ENCODE assay signal across 11 mouse cellular contexts in the genomic region with DNA sequence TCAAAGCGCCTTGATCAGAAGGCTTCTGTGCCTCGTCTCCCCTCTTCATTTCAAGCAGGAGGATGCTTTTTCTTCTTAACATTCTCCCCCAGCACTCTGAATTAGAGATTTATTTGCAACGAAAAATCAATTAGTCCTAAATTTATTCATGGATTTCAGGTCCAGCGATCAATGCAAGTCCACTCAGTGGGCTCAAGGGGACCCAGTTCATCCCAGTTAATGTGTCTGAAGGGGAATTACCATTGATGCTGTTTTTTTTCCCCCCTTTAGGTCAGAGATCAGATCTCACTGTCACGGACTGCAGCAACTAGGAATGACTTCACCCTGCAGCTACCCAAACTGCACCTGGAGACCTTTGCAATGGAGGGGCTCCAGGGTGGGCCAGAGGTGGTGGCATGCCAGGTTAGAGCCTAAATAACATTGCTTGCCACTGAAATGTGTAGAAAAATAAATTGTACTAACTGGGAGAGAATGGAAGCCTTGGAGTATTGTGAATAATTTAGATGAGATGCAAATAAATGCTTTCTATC.
DNase-seq lines count a peak whose midpoint lies in the region; ATAC-seq and TF ChIP-seq lines count a peak whose summit lies in the region.
"Had no signal": no experiment of that assay in that cellular context is flagged by ENCODE, and none has a peak within 500 bp of the region (broad histone marks: within the 10 kb centered on the region; RNA-seq: fewer than 3 reads in every experiment).

No protein-coding gene starts in this region.

- ATAC-seq in lung, embryonic 14.5 days (ENCODE audit: insufficient read depth), result no peak
- ATAC-seq in lung, postnatal 0 days, result no peak
- ATAC-seq in forebrain, embryonic 16.5 days, result no peak
- no peak for ATAC-seq in limb, embryonic 14.5 days (ENCODE audit: low FRiP score, low read depth)
- 0 out of 2 replicates have a peak, but pooled peaks have one; percentile 23 for ATAC-seq in neural tube, embryonic 13.5 days (ENCODE audit: low read depth)
- ATAC-seq in cerebellum, adult (ENCODE audit: insufficient number of reproducible peaks, low FRiP score, low TSS enrichment), result no peak
- ATAC-seq: inflammation-experienced regulatory T-cells, adult 6 months had no signal

- no peak overlapping the region for H3K9ac ChIP-seq in lung, embryonic 14.5 days
- no peak overlapping the region for H3K9ac ChIP-seq in lung, postnatal 0 days (replicated peaks; ENCODE audit: low read depth)
- H3K9ac ChIP-seq in forebrain, embryonic 16.5 days (replicated peaks; ENCODE audit: low read depth, low read length), result 0 out of 2 replicates have a peak overlapping the region, but pooled peaks have one; percentile 17
- no peak overlapping the region for H3K9ac ChIP-seq in limb, embryonic 14.5 days (ENCODE audit: low read depth, low read length, severe bottlenecking)
- no peak overlapping the region for H3K9ac ChIP-seq in neural tube, embryonic 13.5 days
- H3K9ac ChIP-seq: heart, embryonic 13.5 days had no signal

- TF ChIP-seq CTCF in lung, embryonic 14.5 days (IDR thresholded peaks at IDR 0.05; ENCODE audit: low read depth), result no peak
- TF ChIP-seq CTCF in lung, postnatal 0 days (IDR thresholded peaks at IDR 0.05), result no peak

- no peaks in the 10 kb centered on the region for H3K4me1 ChIP-seq in lung, embryonic 14.5 days (ENCODE audit: insufficient read depth)
- H3K4me1 ChIP-seq in lung, postnatal 0 days (ENCODE audit: insufficient read depth, low read depth, low read length), result no peaks in the 10 kb centered on the region
- H3K4me1 ChIP-seq in forebrain, embryonic 16.5 days (replicated peaks; ENCODE audit: control insufficient read depth, insufficient read depth, low read length), result peaks cover 8% of the 10 kb centered on the region
- H3K4me1 ChIP-seq in limb, embryonic 14.5 days (ENCODE audit: control insufficient read depth, insufficient read depth, low read length), result peaks cover 23% of the 10 kb centered on the region
- peaks cover 9% of the 10 kb centered on the region for H3K4me1 ChIP-seq in neural tube, embryonic 13.5 days (replicated peaks)

- no peak for DNase-seq in lung, embryonic 14.5 days
- DNase-seq in lung, postnatal 0 days (ENCODE audit: low spot score), result no peak
- DNase-seq in limb, embryonic 14.5 days (ENCODE audit: low spot score), result no peak
- no peak for DNase-seq in heart, postnatal 14 days
- DNase-seq in thymus, postnatal 14 days, result no peak

- peak overlapping the region; percentile 31; the same call in 1 of the 2 replicates for H3K4me2 ChIP-seq in lung, embryonic 14.5 days
- H3K4me2 ChIP-seq in lung, postnatal 0 days (replicated peaks; ENCODE audit: low read depth, low read length), result no peak overlapping the region
- H3K4me2 ChIP-seq in forebrain, embryonic 16.5 days (ENCODE audit: low read length), result peak overlapping the region; percentile 33
- H3K4me2 ChIP-seq in limb, embryonic 14.5 days (replicated peaks; ENCODE audit: low read depth, low read length, severe bottlenecking), result 0 out of 2 replicates have a peak overlapping the region, but pooled peaks have one; percentile 35
- peak overlapping the region; percentile 37 for H3K4me2 ChIP-seq in neural tube, embryonic 13.5 days

- no peak for TF ChIP-seq POLR2A in limb, embryonic 14.5 days (IDR thresholded peaks at IDR 0.05; ENCODE audit: borderline replicate concordance, extremely low read depth, insufficient read depth, insufficient read length)

- no peaks in the 10 kb centered on the region for H3K27me3 ChIP-seq in lung, embryonic 14.5 days (ENCODE audit: insufficient read depth, low read length)
- no peaks in the 10 kb centered on the region for H3K27me3 ChIP-seq in lung, postnatal 0 days (replicated peaks; ENCODE audit: insufficient read depth, low read length)
- no peaks in the 10 kb centered on the region for H3K27me3 ChIP-seq in forebrain, embryonic 16.5 days (replicated peaks; ENCODE audit: control insufficient read depth, insufficient read depth, low read length)
- H3K27me3 ChIP-seq in limb, embryonic 14.5 days (ENCODE audit: control insufficient read depth, insufficient read depth, low read length), result no peaks in the 10 kb centered on the region
- H3K27me3 ChIP-seq in neural tube, embryonic 13.5 days, result no peaks in the 10 kb centered on the region

- TF ChIP-seq EP300 in lung, postnatal 0 days (IDR thresholded peaks at IDR 0.05), result no peak

- WGBS in lung, embryonic 14.5 days, result 61% methylated on average over 5 of the region's 5 CpGs
- WGBS in lung, postnatal 0 days, result 69% methylated on average over 5 of the region's 5 CpGs
- 13% methylated on average over 5 of the region's 5 CpGs for WGBS in forebrain, embryonic 16.5 days
- WGBS in limb, embryonic 14.5 days, result 50% methylated on average over 5 of the region's 5 CpGs
- 15% methylated on average over 5 of the region's 5 CpGs for WGBS in neural tube, embryonic 13.5 days

- intact Hi-C loops in heart, postnatal 14 days (cut with DNase I), result loop anchor here (2.0 to 10.0 kb wide), 5 partner anchors 110 to 1302 kb away; no protein-coding TSS in a partner anchor

- H3K9me3 ChIP-seq in lung, embryonic 14.5 days (ENCODE audit: low read depth, low read length), result no peaks in the 10 kb centered on the region
- H3K9me3 ChIP-seq in lung, postnatal 0 days (ENCODE audit: low read length), result no peaks in the 10 kb centered on the region
- H3K9me3 ChIP-seq in forebrain, embryonic 16.5 days (ENCODE audit: control insufficient read depth, low read length), result no peaks in the 10 kb centered on the region
- H3K9me3 ChIP-seq in limb, embryonic 14.5 days (ENCODE audit: control insufficient read depth, low read length), result no peaks in the 10 kb centered on the region
- no peaks in the 10 kb centered on the region for H3K9me3 ChIP-seq in neural tube, embryonic 13.5 days
- H3K9me3 ChIP-seq: heart, embryonic 13.5 days had no signal

- no peak overlapping the region for H3K4me3 ChIP-seq in lung, embryonic 14.5 days (ENCODE audit: low read depth, low read length)
- no peak overlapping the region for H3K4me3 ChIP-seq in lung, postnatal 0 days (ENCODE audit: low read depth, low read length)
- 0 out of 2 replicates have a peak overlapping the region, but pooled peaks have one; percentile 17 for H3K4me3 ChIP-seq in forebrain, embryonic 16.5 days (replicated peaks; ENCODE audit: low read length)
- no peak overlapping the region for H3K4me3 ChIP-seq in limb, embryonic 14.5 days (replicated peaks; ENCODE audit: low read length)
- H3K4me3 ChIP-seq in neural tube, embryonic 13.5 days, result no peak overlapping the region
- H3K4me3 ChIP-seq: heart, embryonic 13.5 days; left cerebral cortex, adult 2 months had no signal

- H3K27ac ChIP-seq in lung, embryonic 14.5 days (ENCODE audit: low read depth), result no peak overlapping the region
- H3K27ac ChIP-seq in lung, postnatal 0 days (ENCODE audit: low read length), result no peak overlapping the region
- H3K27ac ChIP-seq in forebrain, embryonic 16.5 days (ENCODE audit: low read length), result no peak overlapping the region
- H3K27ac ChIP-seq in limb, embryonic 14.5 days (replicated peaks; ENCODE audit: low read depth, low read length), result no peak overlapping the region
- H3K27ac ChIP-seq in neural tube, embryonic 13.5 days (replicated peaks), result no peak overlapping the region
- H3K27ac ChIP-seq: heart, embryonic 13.5 days; left cerebral cortex, adult 2 months had no signal

- no peaks in the 10 kb centered on the region for H3K36me3 ChIP-seq in lung, embryonic 14.5 days (ENCODE audit: insufficient read depth)
- H3K36me3 ChIP-seq in lung, postnatal 0 days (ENCODE audit: insufficient read depth, low read length), result no peaks in the 10 kb centered on the region
- H3K36me3 ChIP-seq in forebrain, embryonic 16.5 days (ENCODE audit: control insufficient read depth, insufficient read depth), result no peaks in the 10 kb centered on the region
- no peaks in the 10 kb centered on the region for H3K36me3 ChIP-seq in limb, embryonic 14.5 days (ENCODE audit: control insufficient read depth, insufficient read depth, low read length)
- no peaks in the 10 kb centered on the region for H3K36me3 ChIP-seq in neural tube, embryonic 13.5 days
- H3K36me3 ChIP-seq: heart, embryonic 13.5 days had no signal
